Mouse (Mus musculus): ENCODE data around the gene Raf1.

GRCm38 (mm10) chr6:115722246-115722645 lies 45.8 kb upstream of the Raf1 start:
- TF ChIP-seq POLR2A (IDR thresholded peaks at IDR 0.05; ENCODE audit: control insufficient read depth, low read depth, low read length) (no peak), CTCF (IDR thresholded peaks at IDR 0.05; ENCODE audit: control insufficient read depth, insufficient read depth, insufficient replicate concordance, low read depth, low read length) (no peak)
